Mouse (Mus musculus) midbrain, embryonic 11.5 days (tissue): ENCODE measurements around the gene Prlh. TPM values are rescaled to one million over a fixed set of nuclear protein-coding genes. Genes with fewer than 3 reads are reported as not detected.
A peak's percentile ranks its signal among the peaks of the same experiment; 100 is the strongest.

Experiments
- ATAC-seq: fragments of 200-750 bp; cut with Nextera tagmentation; 2 replicates; pipeline ENCODE4 v1.8.0; 2017; ENCODE audit warnings: moderate TSS enrichment, moderate library complexity; ENCODE audit not compliant: low FRiP score
- DNase-seq: peaks from one replicate; pipeline ENCODE4 v3.0.0; 2015; ENCODE audit warnings: low spot score; ENCODE audit errors: missing footprints
- H3K27ac ChIP-seq: fragments of 300-500 bp; sonication (generic); 2 replicates; pipeline ENCODE4 v1.5.1; 2014; ENCODE audit warnings: low read depth, low read length
- H3K27me3 ChIP-seq: fragments of 300-500 bp; sonication (generic); 2 replicates; pipeline ENCODE4 v1.6.1; 2014; ENCODE audit warnings: mild to moderate bottlenecking, low read length, moderate library complexity, mixed read lengths; ENCODE audit not compliant: control insufficient read depth, insufficient read depth
- H3K36me3 ChIP-seq: fragments of 300-500 bp; sonication (generic); 2 replicates; pipeline ENCODE4 v1.6.1; 2014; ENCODE audit warnings: mild to moderate bottlenecking, low read length, moderate library complexity, mixed read lengths; ENCODE audit not compliant: control insufficient read depth, insufficient read depth
- H3K4me1 ChIP-seq: fragments of 300-500 bp; sonication (generic); 2 replicates; pipeline ENCODE4 v1.6.1; 2014; ENCODE audit warnings: low read length; ENCODE audit not compliant: control insufficient read depth, insufficient read depth
- H3K4me2 ChIP-seq: fragments of 300-500 bp; sonication (generic); 2 replicates; pipeline ENCODE4 v1.6.1; 2014; ENCODE audit warnings: mild to moderate bottlenecking, moderate library complexity
- H3K4me3 ChIP-seq: fragments of 300-500 bp; sonication (generic); 2 replicates; pipeline ENCODE4 v1.5.1; 2014; ENCODE audit warnings: low read depth, low read length
- H3K9ac ChIP-seq: fragments of 300-500 bp; sonication (generic); 2 replicates; pipeline ENCODE4 v1.6.1; 2014; ENCODE audit warnings: low read length
- H3K9me3 ChIP-seq: fragments of 300-500 bp; sonication (generic); 2 replicates; pipeline ENCODE4 v1.6.1; 2016; ENCODE audit warnings: low read length; ENCODE audit not compliant: control insufficient read depth
- WGBS: fragments of 180-500 bp; shearing (Covaris S2); extraction: QIAGEN DNeasy Blood & Tissue Kit; methylation state at CpG from one replicate; pipeline ENCODE4 v1.1.7; 2014; 5-methylcytosine and 5-hydroxymethylcytosine counted together
- polyA plus RNA-seq: library from polyadenylated mRNA; unstranded; fragments of >200 nt; fragmentation: Nextera tagmentation; extraction: Ambion mirVana; gene quantifications from 2 replicates; pipeline ENCODE4 v1.2.1, GENCODE M21; 2014

Gene Prlh
- polyA plus RNA-seq, 1 experiment from 2014 or later: not detected

- no peaks in the 10 kb centered on the region for H3K9me3 ChIP-seq
- ATAC-seq (no peak), DNase-seq (no peak)
- peaks cover 4% of the 10 kb centered on the region; the same call in 1 of the 2 replicates for H3K27me3 ChIP-seq
- H3K4me3 ChIP-seq: no peak overlapping the region
- H3K4me1 ChIP-seq: peaks cover 7% of the 10 kb centered on the region
- no peak overlapping the region for H3K27ac ChIP-seq
- WGBS: 87% methylated on average over 4 of the region's 4 CpGs
- H3K36me3 ChIP-seq: no peaks in the 10 kb centered on the region
- no peak overlapping the region for H3K4me2 ChIP-seq
- no peak overlapping the region for H3K9ac ChIP-seq
These were observed 15.7 kb downstream of the Prlh start for GRCm38 (mm10) chr1:90968649-90969048.

GRCm38 (mm10) chr1:90969347-90969784 is 16.5 kb downstream of the Prlh start, which contains the start of gene Rab17:
Gene Rab17 (minus strand): TSS chr1:90969661.
- WGBS: 42% methylated on average over 9 of the region's 9 CpGs
- peaks cover 14% of the 10 kb centered on the region for H3K4me1 ChIP-seq
- no peaks in the 10 kb centered on the region for H3K36me3 ChIP-seq
- H3K9ac ChIP-seq: no peak within 1 kb of the TSS
- H3K4me3 ChIP-seq: no peak within 1 kb of the TSS
- H3K9me3 ChIP-seq: no peaks in the 10 kb centered on the region
- no peak for DNase-seq
- H3K27me3 ChIP-seq: peaks cover 4% of the 10 kb centered on the region; the same call in 1 of the 2 replicates
- no peak for ATAC-seq
- no peak within 1 kb of the TSS for H3K4me2 ChIP-seq
- H3K27ac ChIP-seq: no peak within 1 kb of the TSS

GRCm38 (mm10) chr1:90969881-90970390 is 17.0 kb downstream of the Prlh start:
- Histone ChIP-seq H3K36me3 (no peaks in the 10 kb centered on the region), H3K4me3 (no peak overlapping the region), H3K27ac (no peak overlapping the region), H3K4me1 (peaks cover 19% of the 10 kb centered on the region), H3K27me3 (peaks cover 4% of the 10 kb centered on the region; the same call in 1 of the 2 replicates), H3K9ac (no peak overlapping the region), H3K4me2 (no peak overlapping the region), H3K9me3 (no peaks in the 10 kb centered on the region)
- DNase-seq: no peak
- WGBS: 76% methylated on average over 10 of the region's 10 CpGs
- ATAC-seq: no peak

GRCm38 (mm10) chr1:90972911-90973573 is 20.1 kb downstream of the Prlh start:
- peaks cover 31% of the 10 kb centered on the region for H3K4me1 ChIP-seq
- no peak overlapping the region for H3K4me2 ChIP-seq
- no peaks in the 10 kb centered on the region for H3K36me3 ChIP-seq
- ATAC-seq (peak; percentile 59), DNase-seq (peak; percentile 100)
- H3K4me3 ChIP-seq: no peak overlapping the region
- H3K27ac ChIP-seq: no peak overlapping the region
- 0 out of 2 replicates have a peak overlapping the region, but pooled peaks have one; percentile 30 for H3K9ac ChIP-seq
- peaks cover 4% of the 10 kb centered on the region; the same call in 1 of the 2 replicates for H3K27me3 ChIP-seq
- no peaks in the 10 kb centered on the region for H3K9me3 ChIP-seq
- 21% methylated on average over 9 of the region's 9 CpGs for WGBS

GRCm38 (mm10) chr1:90973574-90973911 is 20.6 kb downstream of the Prlh start:
- DNase-seq (no peak), ATAC-seq (peak; percentile 43; the same call in 1 of the 2 replicates)
- H3K36me3 ChIP-seq: no peaks in the 10 kb centered on the region
- H3K27me3 ChIP-seq: peaks cover 4% of the 10 kb centered on the region; the same call in 1 of the 2 replicates
- peak overlapping the region; percentile 11; the same call in 1 of the 2 replicates for H3K9ac ChIP-seq
- no peak overlapping the region for H3K4me3 ChIP-seq
- no peak overlapping the region for H3K4me2 ChIP-seq
- H3K27ac ChIP-seq: no peak overlapping the region
- peaks cover 31% of the 10 kb centered on the region for H3K4me1 ChIP-seq
- H3K9me3 ChIP-seq: no peaks in the 10 kb centered on the region
- 92% methylated on average over 2 of the region's 2 CpGs for WGBS

- Histone ChIP-seq H3K27me3 (peaks cover 4% of the 10 kb centered on the region; the same call in 1 of the 2 replicates), H3K4me3 (no peak overlapping the region), H3K36me3 (no peaks in the 10 kb centered on the region), H3K4me1 (peaks cover 31% of the 10 kb centered on the region), H3K9ac (peak overlapping the region; percentile 24; the same call in 1 of the 2 replicates), H3K27ac (peak overlapping the region; percentile 59; the same call in 1 of the 2 replicates), H3K9me3 (no peaks in the 10 kb centered on the region), H3K4me2 (peak overlapping the region; percentile 28)
- ATAC-seq (peak; percentile 85), DNase-seq (peak; percentile 95)
- WGBS: 8% methylated on average over 12 of the region's 12 CpGs
These were observed 22.2 kb downstream of the Prlh start for GRCm38 (mm10) chr1:90974906-90975649.

- H3K9me3 ChIP-seq: no peaks in the 10 kb centered on the region
- H3K4me2 ChIP-seq: no peak overlapping the region
- H3K36me3 ChIP-seq: no peaks in the 10 kb centered on the region
- no peak for ATAC-seq
- 67% methylated on average over 4 of the region's 4 CpGs for WGBS
- DNase-seq: peak; percentile 87
- no peak overlapping the region for H3K9ac ChIP-seq
- peaks cover 31% of the 10 kb centered on the region for H3K4me1 ChIP-seq
- no peak overlapping the region for H3K27ac ChIP-seq
- H3K4me3 ChIP-seq: no peak overlapping the region
- H3K27me3 ChIP-seq: peaks cover 4% of the 10 kb centered on the region; the same call in 1 of the 2 replicates
These were observed 23.1 kb downstream of the Prlh start for GRCm38 (mm10) chr1:90975960-90976359.

GRCm38 (mm10) chr1:90980638-90981330 is 27.9 kb downstream of the Prlh start:
- no peak overlapping the region for H3K27ac ChIP-seq
- H3K4me3 ChIP-seq: no peak overlapping the region
- DNase-seq: peak; percentile 33
- H3K9ac ChIP-seq: no peak overlapping the region
- H3K36me3 ChIP-seq: no peaks in the 10 kb centered on the region
- no peaks in the 10 kb centered on the region for H3K9me3 ChIP-seq
- no peaks in the 10 kb centered on the region for H3K27me3 ChIP-seq
- no peak overlapping the region for H3K4me2 ChIP-seq
- peaks cover 4% of the 10 kb centered on the region for H3K4me1 ChIP-seq
- ATAC-seq: no peak
- WGBS: 86% methylated on average over 10 of the region's 10 CpGs
